Comparison of ENCODE assay signal across 8 mouse cellular contexts in genomic region chr14:47649631-47650337, GRCm38 (mm10). TPM values are rescaled to one million over a fixed set of nuclear protein-coding genes. Genes with fewer than 3 reads are reported as not detected.
A peak's percentile ranks its signal among the peaks of the same experiment; 100 is the strongest.
DNase-seq lines count a peak whose midpoint lies in the region; TF ChIP-seq lines count a peak whose summit lies in the region.

No protein-coding gene starts in this region.

- in situ Hi-C loops in ES-E14 (cut with MboI; ENCODE audit: low sequenced_read_pairs in 2 of 2, unreplicated experiment in 2 of 2) = loop anchor here in 1 of 2 experiments (25.0 kb wide), 1 partner anchor 113 kb away; no protein-coding TSS in a partner anchor

- H3K27ac ChIP-seq in ES-E14 (ENCODE audit: insufficient read depth, low read depth, low read length, poor library complexity, severe bottlenecking) = peak overlapping the region; percentile 88
- H3K27ac ChIP-seq in forebrain, embryonic 10.5 days = peak overlapping the region; percentile 98

- peak overlapping the region; percentile 80 to 85 for H3K4me3 ChIP-seq in ES-E14 (ENCODE audit: insufficient read depth in 1 of 2, low read depth in 1 of 2, low read length in 2 of 2, poor library complexity in 1 of 2, severe bottlenecking in 1 of 2)
- H3K4me3 ChIP-seq in forebrain, embryonic 10.5 days = peak overlapping the region; percentile 96

- intact Hi-C loops in heart, postnatal 10 days (cut with DNase I) = no loop called here

- DNase-seq in ES-E14 (ENCODE audit: low read depth, low spot score) = no peak
- peak; percentile 31 to 32 for DNase-seq in adrenal gland, postnatal 4 days (ENCODE audit: low spot score in 2 of 2)
- peak; percentile 70 for DNase-seq in forebrain, embryonic 10.5 days (ENCODE audit: extremely low spot score, low spot score)
- DNase-seq in heart, postnatal 10 days = peak; percentile 76 to 79
- peak; percentile 73 to 79 for DNase-seq in kidney, postnatal 4 days
- DNase-seq in lung, postnatal 25 days (ENCODE audit: low spot score) = peak; percentile 23
- DNase-seq in retina, postnatal 1 day = peak; percentile 80
- DNase-seq in yolk sac, embryonic 10.5 days (ENCODE audit: low spot score) = peak; percentile 77

- under 1% methylated on average over 46 of the region's 46 CpGs for WGBS in forebrain, embryonic 10.5 days

- no peaks in the 10 kb centered on the region for H3K9me3 ChIP-seq in ES-E14 (ENCODE audit: control insufficient read depth, insufficient read depth, low read depth, low read length)
- H3K9me3 ChIP-seq in forebrain, embryonic 10.5 days = no peaks in the 10 kb centered on the region

- peak overlapping the region; percentile 90 for H3K9ac ChIP-seq in ES-E14 (ENCODE audit: insufficient read depth, low read depth, low read length, poor library complexity, severe bottlenecking)

- H3K4me1 ChIP-seq in ES-E14 (ENCODE audit: control insufficient read depth in 2 of 2, insufficient read depth in 2 of 2, low read length in 2 of 2, poor library complexity in 1 of 2) = peaks cover 8 to 11% of the 10 kb centered on the region in 2 experiments; a peak in 3 of 4 replicates
- H3K4me1 ChIP-seq in forebrain, embryonic 10.5 days = peaks cover 22% of the 10 kb centered on the region

- peaks cover 7% of the 10 kb centered on the region; the same call in 1 of the 2 replicates for H3K27me3 ChIP-seq in forebrain, embryonic 10.5 days (ENCODE audit: poor library complexity, severe bottlenecking)

- H3K36me3 ChIP-seq in ES-E14 (ENCODE audit: control insufficient read depth, insufficient read depth, low read length, poor library complexity, severe bottlenecking) = peaks cover 2% of the 10 kb centered on the region; the same call in 1 of the 2 replicates
- peaks cover 9% of the 10 kb centered on the region for H3K36me3 ChIP-seq in forebrain, embryonic 10.5 days (replicated peaks)

TF ChIP-seq in ES-E14, 5 proteins besides CTCF, POLR2A, EP300 and RAD21:
- TF ChIP-seq ZC3H11A (IDR thresholded peaks at IDR 0.05; ENCODE audit: borderline replicate concordance, low read depth, low read length) (no peak), ZNF384 (IDR thresholded peaks at IDR 0.05; ENCODE audit: low read depth, low read length) (no peak), HCFC1 (IDR thresholded peaks at IDR 0.05; ENCODE audit: borderline replicate concordance, insufficient read depth, low read length) (peak; percentile 43; the same call in 1 of the 2 replicates), CHD2 (IDR thresholded peaks at IDR 0.05; ENCODE audit: low read depth, low read length) (no peak), MAFK (IDR thresholded peaks at IDR 0.05; ENCODE audit: insufficient read depth, low read depth, low read length) (no peak)

RNA-seq across cellular contexts. Expression of gene Ktn1, which starts 1.5 kb away (rescaled TPM):
- total RNA-seq in ES-E14 (2012; rRNA removed) = 87.6 and 155 TPM in 2 replicates
- 10 to 100 TPM; 86.4 to 89.8 TPM for total RNA-seq in adrenal gland, postnatal 4 days (2021)
- polyA plus RNA-seq in forebrain, embryonic 10.5 days (2016; fragmentation: Nextera tagmentation; extraction: Ambion mirVana) = 66.5 and 68.7 TPM in 2 replicates
- 100 to 1,000 TPM; 146 to 167 TPM for total RNA-seq in heart, postnatal 10 days (2021)
